Mouse (Mus musculus) thymus, adult 2 months (tissue): ENCODE data around the gene Myrip. TPM values are rescaled to one million over a fixed set of nuclear protein-coding genes. Genes with fewer than 3 reads are reported as not detected.

Source experiments
- DNase-seq: peaks from one replicate; pipeline ENCODE4 v3.0.0; 2021
- H3K27ac ChIP-seq: fragments of 200-500 bp; 2 replicates; pipeline ENCODE4 v1.5.1; 2012; ENCODE audit warnings: low read length, control low read depth; ENCODE audit not compliant: control insufficient read depth, insufficient read depth
- H3K27me3 ChIP-seq: fragments of 200-500 bp; 2 replicates; pipeline ENCODE4 v1.6.1; 2012; ENCODE audit warnings: mild to moderate bottlenecking, low read length, moderate library complexity, mixed read lengths; ENCODE audit not compliant: control insufficient read depth, insufficient read depth
- H3K36me3 ChIP-seq: fragments of 200-500 bp; 2 replicates; pipeline ENCODE4 v1.6.1; 2012; ENCODE audit warnings: mild to moderate bottlenecking, low read length, moderate library complexity; ENCODE audit not compliant: control insufficient read depth, insufficient read depth
- H3K4me1 ChIP-seq: fragments of 200-500 bp; replicated peaks from 2 replicates; pipeline ENCODE4 v1.6.1; 2012; ENCODE audit warnings: low read length; ENCODE audit not compliant: control insufficient read depth, insufficient read depth
- H3K4me3 ChIP-seq: fragments of 200-500 bp; 2 replicates; pipeline ENCODE4 v1.5.1; 2012; ENCODE audit warnings: mild to moderate bottlenecking, low read length, control low read depth, moderate library complexity; ENCODE audit not compliant: control insufficient read depth, insufficient read depth
- CTCF ChIP-seq: fragments of 200-500 bp; IDR thresholded peaks from 2 replicates; pipeline ENCODE4 v1.5.1; 2012; ENCODE audit warnings: mild to moderate bottlenecking, control low read depth, low read length, moderate library complexity, borderline replicate concordance; ENCODE audit not compliant: control insufficient read depth, poor library complexity, insufficient read depth; ENCODE audit errors: extremely low read depth
- POLR2A ChIP-seq: fragments of 200-500 bp; IDR thresholded peaks from 2 replicates; pipeline ENCODE4 v1.6.1; 2012; ENCODE audit warnings: mild to moderate bottlenecking, low read length, control low read depth, moderate library complexity; ENCODE audit not compliant: control insufficient read depth, poor library complexity, insufficient read depth; ENCODE audit errors: extremely low read depth
- WGBS: fragments of 180-500 bp; shearing (Covaris S2); methylation state at CpG from one replicate; pipeline ENCODE4 v1.1.7; 2018; 5-methylcytosine and 5-hydroxymethylcytosine counted together
- polyA plus RNA-seq: library from polyadenylated mRNA; depleted of rRNA; stranded (reverse); fragments of >200 nt; gene quantifications from 2 replicates; pipeline ENCODE4 v1.2.3, GENCODE M21; 2012

Gene Myrip
- polyA plus RNA-seq, 1 experiment: 1.5 TPM

GRCm38 (mm10) chr9:120354550-120355345, 53.4 kb downstream of the Myrip start:
- Histone ChIP-seq H3K27me3 (no peaks in the 10 kb centered on the region), H3K36me3 (no peaks in the 10 kb centered on the region), H3K4me3 (no peak overlapping the region), H3K27ac (no peak overlapping the region), H3K4me1 (no peaks in the 10 kb centered on the region)
- 67% methylated on average over 12 of the region's 12 CpGs for WGBS
- no peak for DNase-seq
- TF ChIP-seq POLR2A: no peak
- TF ChIP-seq CTCF: no peak

GRCm38 (mm10) chr9:120356490-120356889, 55.2 kb downstream of the Myrip start:
- H3K4me1 ChIP-seq: no peaks in the 10 kb centered on the region
- WGBS: 95% methylated on average over 6 of the region's 6 CpGs

DNA sequence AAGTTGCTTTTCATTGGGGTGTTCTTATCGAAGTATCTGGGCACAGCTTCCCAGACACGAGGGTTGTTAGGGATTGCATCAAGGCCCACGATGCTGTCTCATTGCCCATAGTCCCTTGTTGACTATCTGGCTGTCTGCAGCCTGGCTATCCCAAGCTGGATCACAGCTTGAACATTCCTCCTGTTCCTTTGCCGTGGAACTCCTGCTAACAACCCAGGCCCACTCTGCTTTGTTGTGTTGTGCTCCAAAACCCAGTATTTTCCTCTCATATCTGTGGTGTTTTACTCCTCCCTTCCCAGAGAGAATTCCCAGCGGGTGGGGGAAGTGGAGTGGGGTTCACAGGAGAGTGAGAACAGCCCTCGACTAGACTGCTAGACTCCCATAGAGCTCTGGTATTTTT, 56.7 kb downstream of the Myrip start:
- Histone ChIP-seq H3K4me3 (no peak overlapping the region), H3K27me3 (no peaks in the 10 kb centered on the region), H3K36me3 (no peaks in the 10 kb centered on the region), H3K27ac (no peak overlapping the region), H3K4me1 (no peaks in the 10 kb centered on the region)
- DNase-seq: no peak
- WGBS: 92% methylated on average over 6 of the region's 6 CpGs
- TF ChIP-seq POLR2A: no peak
- TF ChIP-seq CTCF: no peak

More at GRCm38 (mm10) chr9:120356490-120356889, 55.2 kb downstream of the Myrip start:
- H3K27me3 ChIP-seq: no peaks in the 10 kb centered on the region
- no peaks in the 10 kb centered on the region for H3K36me3 ChIP-seq
- DNase-seq: no peak
- H3K4me3 ChIP-seq: no peak overlapping the region
- no peak for TF ChIP-seq CTCF
- no peak for TF ChIP-seq POLR2A
- no peak overlapping the region for H3K27ac ChIP-seq

DNA sequence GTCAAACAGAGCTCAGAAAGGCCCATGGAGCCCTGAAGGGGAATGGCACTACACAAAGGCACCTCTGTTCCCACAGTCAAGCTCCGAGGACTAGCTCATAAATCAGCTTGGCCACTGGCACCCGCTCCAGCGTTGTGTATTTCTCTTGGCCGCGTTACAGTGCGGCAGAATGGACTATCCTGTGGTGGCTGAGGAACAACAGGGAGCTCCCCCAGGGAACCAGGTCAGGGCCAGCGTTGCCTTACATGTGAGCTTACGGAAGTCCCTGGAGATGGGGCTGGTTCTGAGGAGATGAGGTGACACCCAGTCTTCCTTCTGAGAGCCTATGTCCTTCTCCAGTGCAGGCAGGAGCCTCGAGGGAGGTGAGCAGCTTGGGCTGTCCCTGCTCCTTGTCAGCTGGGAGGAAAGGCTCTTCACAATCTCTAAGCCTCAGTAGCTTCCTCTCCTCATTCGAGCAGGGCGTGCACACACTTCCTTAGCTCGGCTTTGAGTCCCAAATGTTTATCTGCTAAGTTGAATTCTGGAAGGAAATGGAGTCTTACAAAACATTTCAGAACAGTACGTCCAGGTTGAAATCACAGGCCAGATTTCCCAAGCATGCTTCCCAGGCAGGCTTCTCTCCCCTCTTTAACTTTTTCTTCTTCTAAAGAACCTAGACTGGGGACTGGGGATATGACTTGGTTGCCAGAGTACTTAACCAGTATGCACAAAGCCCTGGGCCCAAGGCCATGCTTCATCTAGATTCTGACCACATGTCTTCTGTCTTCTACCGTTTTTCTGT, 59.3 kb downstream of the Myrip start:
- Histone ChIP-seq H3K36me3 (no peaks in the 10 kb centered on the region), H3K4me1 (no peaks in the 10 kb centered on the region), H3K27ac (no peak overlapping the region), H3K27me3 (no peaks in the 10 kb centered on the region), H3K4me3 (no peak overlapping the region)
- TF ChIP-seq POLR2A: no peak
- no peak for TF ChIP-seq CTCF
- 33% methylated on average over 14 of the region's 14 CpGs for WGBS
- DNase-seq: no peak

- 94% methylated on average over 6 of the region's 6 CpGs for WGBS
- Histone ChIP-seq H3K4me1 (no peaks in the 10 kb centered on the region), H3K27me3 (no peaks in the 10 kb centered on the region), H3K27ac (no peak overlapping the region), H3K36me3 (no peaks in the 10 kb centered on the region), H3K4me3 (no peak overlapping the region)
- TF ChIP-seq POLR2A (no peak), CTCF (no peak)
- no peak for DNase-seq
These were observed 60.3 kb downstream of the Myrip start for GRCm38 (mm10) chr9:120361656-120362055.

- no peak for DNase-seq
- H3K4me3 ChIP-seq: no peak overlapping the region
- H3K27ac ChIP-seq: no peak overlapping the region
- H3K4me1 ChIP-seq: no peaks in the 10 kb centered on the region
- TF ChIP-seq CTCF: no peak
- no peak for TF ChIP-seq POLR2A
- no peaks in the 10 kb centered on the region for H3K27me3 ChIP-seq
- H3K36me3 ChIP-seq: no peaks in the 10 kb centered on the region
- WGBS: 86% methylated on average over 3 of the region's 3 CpGs
These were observed 61.4 kb downstream of the Myrip start for GRCm38 (mm10) chr9:120362684-120363083.
